In the genomic region with DNA sequence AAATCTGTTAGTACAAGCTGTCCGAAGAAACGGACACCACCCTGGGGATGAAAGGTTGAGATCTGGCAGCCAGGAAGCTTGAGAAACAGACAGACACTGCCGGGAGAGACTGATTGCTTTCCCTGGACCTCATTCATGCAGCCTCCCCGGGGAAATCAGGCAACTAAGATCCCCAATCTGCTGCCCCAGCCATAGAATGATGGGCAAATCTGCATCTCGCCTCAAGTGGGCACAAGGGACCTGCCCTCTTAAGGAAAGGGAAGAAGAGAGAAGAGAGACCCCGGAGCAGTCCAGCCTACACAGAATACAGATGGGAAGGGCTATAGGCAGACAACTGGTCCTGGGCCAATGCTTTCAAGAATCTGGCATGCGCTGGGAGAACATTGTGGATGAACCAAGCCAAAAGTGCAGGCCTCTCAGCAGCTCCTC, we compare ENCODE assay signal across 11 mouse cellular contexts. TPM values are rescaled to one million over a fixed set of nuclear protein-coding genes. Genes with fewer than 3 reads are reported as not detected.
DNase-seq lines count a peak whose midpoint lies in the region; ATAC-seq lines count a peak whose summit lies in the region.
"Had no signal": no experiment of that assay in that cellular context is flagged by ENCODE, and none has a peak within 500 bp of the region (broad histone marks: within the 10 kb centered on the region; RNA-seq: fewer than 3 reads in every experiment).

No protein-coding gene starts in this region.

- 0 out of 2 replicates have a peak, but pooled peaks cover 6% of the 10 kb centered on the region for H3K4me1 ChIP-seq in embryonic facial prominence, embryonic 14.5 days (ENCODE audit: control insufficient read depth, insufficient read depth, low read length)
- H3K4me1 ChIP-seq in embryonic facial prominence, embryonic 10.5 days: peaks cover 14% of the 10 kb centered on the region
- H3K4me1 ChIP-seq in embryonic facial prominence, embryonic 15.5 days: no peaks in the 10 kb centered on the region

- no peak overlapping the region for H3K4me2 ChIP-seq in embryonic facial prominence, embryonic 14.5 days (ENCODE audit: low read depth, low read length)
- no peak overlapping the region for H3K4me2 ChIP-seq in embryonic facial prominence, embryonic 15.5 days (replicated peaks)
- H3K4me2 ChIP-seq: kidney, embryonic 15.5 days had no signal

- no peaks in the 10 kb centered on the region for H3K27me3 ChIP-seq in embryonic facial prominence, embryonic 14.5 days (replicated peaks; ENCODE audit: control insufficient read depth, insufficient read depth, low read length)
- no peaks in the 10 kb centered on the region for H3K27me3 ChIP-seq in embryonic facial prominence, embryonic 10.5 days (replicated peaks; ENCODE audit: low read depth, poor library complexity, severe bottlenecking)
- H3K27me3 ChIP-seq in embryonic facial prominence, embryonic 15.5 days: no peaks in the 10 kb centered on the region
- H3K27me3 ChIP-seq: kidney, embryonic 15.5 days had no signal

- no peak overlapping the region for H3K27ac ChIP-seq in embryonic facial prominence, embryonic 14.5 days (replicated peaks; ENCODE audit: low read depth, low read length)
- no peak overlapping the region for H3K27ac ChIP-seq in embryonic facial prominence, embryonic 10.5 days (replicated peaks)
- H3K27ac ChIP-seq in embryonic facial prominence, embryonic 15.5 days (replicated peaks): no peak overlapping the region
- H3K27ac ChIP-seq: kidney, embryonic 15.5 days had no signal

- peak; percentile 62; the same call in 1 of the 2 replicates for ATAC-seq in embryonic facial prominence, embryonic 14.5 days (ENCODE audit: low read depth)
- peak; percentile 54; the same call in 1 of the 2 replicates for ATAC-seq in embryonic facial prominence, embryonic 15.5 days (ENCODE audit: insufficient number of reproducible peaks, low FRiP score, low TSS enrichment, low read depth)

- H3K9me3 ChIP-seq in embryonic facial prominence, embryonic 14.5 days (ENCODE audit: control insufficient read depth, low read length): no peaks in the 10 kb centered on the region
- H3K9me3 ChIP-seq in embryonic facial prominence, embryonic 10.5 days: no peaks in the 10 kb centered on the region
- H3K9me3 ChIP-seq in embryonic facial prominence, embryonic 15.5 days (replicated peaks): no peaks in the 10 kb centered on the region
- H3K9me3 ChIP-seq: kidney, embryonic 15.5 days had no signal

- WGBS in embryonic facial prominence, embryonic 14.5 days: 45% methylated on average over 7 of the region's 7 CpGs
- WGBS in embryonic facial prominence, embryonic 10.5 days: 71% methylated on average over 7 of the region's 7 CpGs
- WGBS in embryonic facial prominence, embryonic 15.5 days: 49% methylated on average over 7 of the region's 7 CpGs

- no peak overlapping the region for H3K4me3 ChIP-seq in embryonic facial prominence, embryonic 14.5 days (ENCODE audit: low read depth, low read length)
- no peak overlapping the region for H3K4me3 ChIP-seq in embryonic facial prominence, embryonic 10.5 days
- H3K4me3 ChIP-seq in embryonic facial prominence, embryonic 15.5 days (replicated peaks): no peak overlapping the region
- H3K4me3 ChIP-seq: kidney, embryonic 15.5 days had no signal

- peak; percentile 74 for DNase-seq in embryonic facial prominence, embryonic 14.5 days (ENCODE audit: low spot score)
- no peak for DNase-seq in embryonic facial prominence, embryonic 10.5 days (ENCODE audit: low spot score)
- peak; percentile 23 for DNase-seq in NIH3T3 (ENCODE audit: low read depth)
- DNase-seq in heart, postnatal 4 days: peak; percentile 37
- no peak for DNase-seq in retina, postnatal 1 day
- no peak for DNase-seq in right cerebral cortex, postnatal 14 days
- DNase-seq in frontal cortex, adult 2 months (ENCODE audit: extremely low spot score in 1 of 2, low spot score in 1 of 2): no peak

- H3K9ac ChIP-seq in embryonic facial prominence, embryonic 14.5 days (ENCODE audit: low read depth, low read length): no peak overlapping the region
- H3K9ac ChIP-seq in embryonic facial prominence, embryonic 15.5 days: no peak overlapping the region
- H3K9ac ChIP-seq: kidney, embryonic 15.5 days had no signal

- no peaks in the 10 kb centered on the region for H3K36me3 ChIP-seq in embryonic facial prominence, embryonic 14.5 days (ENCODE audit: control insufficient read depth, insufficient read depth, low read length)
- no peaks in the 10 kb centered on the region for H3K36me3 ChIP-seq in embryonic facial prominence, embryonic 10.5 days (replicated peaks)
- no peaks in the 10 kb centered on the region for H3K36me3 ChIP-seq in embryonic facial prominence, embryonic 15.5 days
- H3K36me3 ChIP-seq: kidney, embryonic 15.5 days had no signal

RNA-seq across cellular contexts. Expression of gene Rab22a, which starts 37.4 kb away (rescaled TPM):
- polyA plus RNA-seq in embryonic facial prominence, embryonic 14.5 days (2014; fragmentation: Nextera tagmentation; extraction: Ambion mirVana): 47.5 and 50.8 TPM in 2 replicates
- 24.2 and 24.6 TPM in 2 replicates for polyA plus RNA-seq in embryonic facial prominence, embryonic 10.5 days (2016; fragmentation: Nextera tagmentation; extraction: Ambion mirVana)
- 40.9 and 41.4 TPM in 2 replicates for polyA plus RNA-seq in embryonic facial prominence, embryonic 15.5 days (2015; fragmentation: Nextera tagmentation; extraction: Ambion mirVana)
- 10 to 100 TPM; 26.7 to 27.0 TPM for total RNA-seq in heart, postnatal 4 days (2021)
- polyA plus RNA-seq in frontal cortex, adult 2 months (2012; rRNA removed): 16.4 and 17.3 TPM in 2 replicates

RNA-seq across cellular contexts. Expression of gene Ankrd60, which starts 44.0 kb away (rescaled TPM):
- polyA plus RNA-seq in embryonic facial prominence, embryonic 14.5 days (2014; fragmentation: Nextera tagmentation; extraction: Ambion mirVana): not detected in 2 replicates
- polyA plus RNA-seq in embryonic facial prominence, embryonic 10.5 days (2016; fragmentation: Nextera tagmentation; extraction: Ambion mirVana): not detected in 2 replicates
- polyA plus RNA-seq in embryonic facial prominence, embryonic 15.5 days (2015; fragmentation: Nextera tagmentation; extraction: Ambion mirVana): not detected in 2 replicates
- total RNA-seq in heart, postnatal 4 days (2021): not detected
- not detected in 2 replicates for polyA plus RNA-seq in frontal cortex, adult 2 months (2012; rRNA removed)
- total RNA-seq: common myeloid progenitor, adult 5-6 weeks; left cerebral cortex, postnatal 25 days had no signal
- polyA plus RNA-seq: kidney, embryonic 15.5 days had no signal

Comparison
In these comparisons a context has a peak if more than half of its experiments do, and no peak if none do; other contexts are left out.
1. DNase-seq: peak in embryonic facial prominence, embryonic 14.5 days (single experiment), NIH3T3 (single experiment) and heart, postnatal 4 days (single experiment); none in embryonic facial prominence, embryonic 10.5 days (single experiment), retina, postnatal 1 day (single experiment), right cerebral cortex, postnatal 14 days (single experiment) and frontal cortex, adult 2 months (0 of 2).